Mouse (Mus musculus) kidney, postnatal 0 days (tissue): Measurements from ENCODE around the gene Agbl4. TPM values are rescaled to one million over a fixed set of nuclear protein-coding genes. Genes with fewer than 3 reads are reported as not detected.

Source experiments
- ATAC-seq: fragments of 200-750 bp; cut with Nextera tagmentation; replicated peaks from 2 replicates; pipeline ENCODE4 v1.8.0; 2017; ENCODE audit warnings: low read depth, moderate number of reproducible peaks, moderate TSS enrichment, moderate library complexity; ENCODE audit not compliant: low FRiP score
- DNase-seq: peaks from one replicate; pipeline ENCODE4 v3.0.0-alpha.2; 2016; ENCODE audit warnings: low spot score
- H3K27ac ChIP-seq: fragments of 300-500 bp; sonication (generic); 2 replicates; pipeline ENCODE4 v1.5.1; 2014; ENCODE audit warnings: mild to moderate bottlenecking
- H3K27me3 ChIP-seq: fragments of 300-500 bp; sonication (generic); 2 replicates; pipeline ENCODE4 v1.6.1; 2014; ENCODE audit warnings: low read length, mixed read lengths; ENCODE audit not compliant: insufficient read depth
- H3K36me3 ChIP-seq: fragments of 300-500 bp; sonication (generic); 2 replicates; pipeline ENCODE4 v1.6.1; 2014; ENCODE audit warnings: low read length, mixed read lengths; ENCODE audit not compliant: insufficient read depth
- H3K4me1 ChIP-seq: fragments of 300-500 bp; sonication (generic); replicated peaks from 2 replicates; pipeline ENCODE4 v1.6.1; 2014; ENCODE audit warnings: antibody characterized with exemption, low read length, mixed read lengths; ENCODE audit not compliant: insufficient read depth
- H3K4me2 ChIP-seq: fragments of 300-500 bp; sonication (generic); 2 replicates; pipeline ENCODE4 v1.6.1; 2014; ENCODE audit warnings: mild to moderate bottlenecking, low read length, moderate library complexity, mixed read lengths
- H3K4me3 ChIP-seq: fragments of 300-500 bp; sonication (generic); replicated peaks from 2 replicates; pipeline ENCODE4 v1.5.1; 2014; ENCODE audit warnings: low read depth, low read length
- H3K9ac ChIP-seq: fragments of 300-500 bp; sonication (generic); 2 replicates; pipeline ENCODE4 v1.6.1; 2014; ENCODE audit warnings: low read depth, low read length
- H3K9me3 ChIP-seq: fragments of 300-500 bp; sonication (generic); replicated peaks from 2 replicates; pipeline ENCODE4 v1.6.1; 2016; ENCODE audit warnings: low read length, inconsistent platforms, mixed read lengths
- CTCF ChIP-seq: IDR thresholded peaks from 2 replicates; pipeline ENCODE4 v1.5.1; 2016; ENCODE audit warnings: antibody characterized with exemption, low read depth, mild to moderate bottlenecking, moderate library complexity
- WGBS: fragments of 180-500 bp; shearing (Covaris S2); extraction: QIAGEN DNeasy Blood & Tissue Kit; methylation state at CpG from one replicate; pipeline ENCODE4 v1.1.7; 2014; 5-methylcytosine and 5-hydroxymethylcytosine counted together
- polyA plus RNA-seq: library from polyadenylated mRNA; unstranded; fragments of >200 nt; fragmentation: Nextera tagmentation; extraction: Ambion mirVana; gene quantifications from 2 replicates; pipeline ENCODE4 v1.2.1, GENCODE M21; 2015

Agbl4 gene
- polyA plus RNA-seq, 1 experiment from 2014 or later: 0.28 TPM

- Histone ChIP-seq H3K9me3 (no peaks in the 10 kb centered on the region), H3K27ac (no peak overlapping the region), H3K9ac (no peak overlapping the region), H3K4me1 (no peaks in the 10 kb centered on the region), H3K36me3 (no peaks in the 10 kb centered on the region), H3K4me3 (no peak overlapping the region), H3K4me2 (no peak overlapping the region), H3K27me3 (no peaks in the 10 kb centered on the region)
- 78% methylated on average over 2 of the region's 2 CpGs for WGBS
- no peak for TF ChIP-seq CTCF
- ATAC-seq: no peak
- no peak for DNase-seq
Measured at GRCm38 (mm10) chr4:110420306-110420705, 22.8 kb downstream of the Agbl4 start.

GRCm38 (mm10) chr4:110427653-110428052 lies 30.2 kb downstream of the Agbl4 start:
- Histone ChIP-seq H3K4me1 (no peaks in the 10 kb centered on the region), H3K9me3 (no peaks in the 10 kb centered on the region), H3K27me3 (no peaks in the 10 kb centered on the region), H3K9ac (no peak overlapping the region), H3K4me2 (no peak overlapping the region), H3K36me3 (no peaks in the 10 kb centered on the region), H3K27ac (no peak overlapping the region), H3K4me3 (no peak overlapping the region)
- ATAC-seq: no peak
- no peak for DNase-seq
- no peak for TF ChIP-seq CTCF

- Histone ChIP-seq H3K9me3 (no peaks in the 10 kb centered on the region), H3K4me1 (no peaks in the 10 kb centered on the region), H3K4me2 (no peak overlapping the region), H3K4me3 (no peak overlapping the region), H3K27me3 (no peaks in the 10 kb centered on the region), H3K9ac (no peak overlapping the region), H3K27ac (no peak overlapping the region), H3K36me3 (no peaks in the 10 kb centered on the region)
- DNase-seq (no peak), ATAC-seq (no peak)
- peak; percentile 55; the same call in 1 of the 2 replicates for TF ChIP-seq CTCF
- WGBS: 48% methylated on average over 1 of the region's 1 CpGs
Measured at GRCm38 (mm10) chr4:110494371-110494770, 96.9 kb downstream of the Agbl4 start.

GRCm38 (mm10) chr4:110529804-110530203 lies 132.3 kb downstream of the Agbl4 start:
- Histone ChIP-seq H3K27me3 (no peaks in the 10 kb centered on the region), H3K4me1 (no peaks in the 10 kb centered on the region), H3K4me2 (no peak overlapping the region), H3K9me3 (no peaks in the 10 kb centered on the region), H3K36me3 (no peaks in the 10 kb centered on the region), H3K9ac (no peak overlapping the region), H3K27ac (no peak overlapping the region), H3K4me3 (no peak overlapping the region)
- DNase-seq: no peak
- WGBS: 75% methylated on average over 4 of the region's 4 CpGs
- ATAC-seq: no peak
- no peak for TF ChIP-seq CTCF

GRCm38 (mm10) chr4:110549223-110549622 lies 151.8 kb downstream of the Agbl4 start:
- Histone ChIP-seq H3K4me1 (no peaks in the 10 kb centered on the region), H3K9ac (no peak overlapping the region), H3K4me2 (no peak overlapping the region), H3K4me3 (no peak overlapping the region), H3K9me3 (no peaks in the 10 kb centered on the region), H3K27me3 (no peaks in the 10 kb centered on the region), H3K36me3 (no peaks in the 10 kb centered on the region), H3K27ac (no peak overlapping the region)
- ATAC-seq (no peak), DNase-seq (no peak)
- no peak for TF ChIP-seq CTCF
- WGBS: 59% methylated on average over 3 of the region's 3 CpGs

GRCm38 (mm10) chr4:110597726-110598283 lies 200.3 kb downstream of the Agbl4 start:
- Histone ChIP-seq H3K4me2 (no peak overlapping the region), H3K27me3 (no peaks in the 10 kb centered on the region), H3K27ac (no peak overlapping the region), H3K9me3 (no peaks in the 10 kb centered on the region), H3K4me3 (no peak overlapping the region), H3K9ac (no peak overlapping the region), H3K4me1 (no peaks in the 10 kb centered on the region), H3K36me3 (no peaks in the 10 kb centered on the region)
- DNase-seq (no peak), ATAC-seq (peak; percentile 63; the same call in 1 of the 2 replicates)
- no peak for TF ChIP-seq CTCF
- WGBS: 48% methylated on average over 4 of the region's 4 CpGs

- Histone ChIP-seq H3K27me3 (no peaks in the 10 kb centered on the region), H3K4me3 (no peak overlapping the region), H3K27ac (no peak overlapping the region), H3K9me3 (no peaks in the 10 kb centered on the region), H3K9ac (no peak overlapping the region), H3K4me2 (no peak overlapping the region), H3K36me3 (no peaks in the 10 kb centered on the region), H3K4me1 (no peaks in the 10 kb centered on the region)
- no peak for TF ChIP-seq CTCF
- 94% methylated on average over 3 of the region's 3 CpGs for WGBS
- DNase-seq: no peak
- no peak for ATAC-seq
Measured at GRCm38 (mm10) chr4:110641417-110641816, 244.0 kb downstream of the Agbl4 start.
